Mouse (Mus musculus) bone marrow macrophage, adult 2 months (primary cell): Measurements from ENCODE around the gene Suco.

Experiments used
- CTCF ChIP-seq: IDR thresholded peaks from 2 replicates; pipeline ENCODE4 v1.5.1; 2012; ENCODE audit warnings: low read depth, mild to moderate bottlenecking, low read length, moderate library complexity
- POLR2A ChIP-seq: IDR thresholded peaks from 2 replicates; pipeline ENCODE4 v1.6.1; 2012; ENCODE audit warnings: mild to moderate bottlenecking, low read depth, low read length, borderline replicate concordance

- no peak for TF ChIP-seq CTCF
- TF ChIP-seq POLR2A: no peak
Measured at GRCm38 (mm10) chr1:161809428-161809827, 67.1 kb downstream of the Suco start.
